Mouse (Mus musculus) ZHBTc4 (cell line): ENCODE results near the gene Xkr8.
"Not testable (repeated sequence)": the region's sequence is repeated elsewhere in the genome, so short reads cannot be mapped to it uniquely, and the experiment has no call there.

ENCODE experiments used
- DNase-seq: peaks from one replicate; pipeline ENCODE4 v3.0.0-alpha.2; 2011; ENCODE audit warnings: low read depth, low spot score

Gene Xkr8

DNA sequence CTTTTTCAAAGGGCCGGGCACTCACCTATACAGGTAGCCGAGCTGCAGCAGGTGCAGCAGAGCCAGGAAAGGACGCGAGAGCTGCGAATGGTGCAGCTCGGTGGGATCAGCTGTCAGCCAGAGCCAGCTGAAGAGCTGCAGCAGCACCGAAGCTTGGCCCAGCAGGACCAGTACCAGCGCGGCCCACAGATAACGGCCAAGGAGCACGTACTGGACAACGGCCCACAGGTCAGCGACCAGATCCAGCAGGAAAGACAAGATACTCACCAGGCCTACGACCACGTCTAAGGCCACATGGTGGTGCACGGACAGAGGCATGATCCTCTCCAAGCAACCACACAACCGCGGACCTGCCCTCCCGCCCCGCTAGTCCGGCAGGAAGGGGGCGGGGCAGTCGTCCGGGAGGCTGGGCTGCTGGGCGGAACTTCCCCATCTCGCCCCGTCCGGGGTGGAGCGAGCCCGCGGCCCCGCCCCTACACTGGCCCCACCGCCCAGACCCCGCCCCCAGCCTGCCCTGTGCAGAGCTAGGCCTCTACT lies at the start of gene Xkr8:
Xkr8 (minus strand) TSS at position 399 of the 537 bp plus-strand sequence.
- peak; percentile 96 for DNase-seq

DNA sequence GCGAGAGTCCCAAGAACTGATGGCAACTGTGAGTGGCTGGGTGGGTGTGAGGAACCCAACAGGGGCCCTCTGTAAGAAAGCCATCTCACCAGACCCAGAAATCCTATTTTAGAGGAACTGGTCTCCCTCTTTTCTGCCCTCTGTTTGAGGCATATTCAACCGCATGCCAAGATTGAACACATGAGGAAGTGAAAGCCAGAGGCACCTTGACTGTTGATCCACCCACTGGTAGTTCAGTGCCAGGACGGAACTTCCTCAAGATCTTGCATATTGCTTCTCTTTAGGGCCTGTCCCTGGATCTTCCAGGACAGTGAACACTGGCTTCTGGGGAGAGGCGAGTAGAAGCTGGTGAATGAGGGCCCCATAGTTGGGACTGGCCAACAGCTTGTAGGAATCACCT lies 47.9 kb upstream of the Xkr8 start:
- DNase-seq: no peak

DNA sequence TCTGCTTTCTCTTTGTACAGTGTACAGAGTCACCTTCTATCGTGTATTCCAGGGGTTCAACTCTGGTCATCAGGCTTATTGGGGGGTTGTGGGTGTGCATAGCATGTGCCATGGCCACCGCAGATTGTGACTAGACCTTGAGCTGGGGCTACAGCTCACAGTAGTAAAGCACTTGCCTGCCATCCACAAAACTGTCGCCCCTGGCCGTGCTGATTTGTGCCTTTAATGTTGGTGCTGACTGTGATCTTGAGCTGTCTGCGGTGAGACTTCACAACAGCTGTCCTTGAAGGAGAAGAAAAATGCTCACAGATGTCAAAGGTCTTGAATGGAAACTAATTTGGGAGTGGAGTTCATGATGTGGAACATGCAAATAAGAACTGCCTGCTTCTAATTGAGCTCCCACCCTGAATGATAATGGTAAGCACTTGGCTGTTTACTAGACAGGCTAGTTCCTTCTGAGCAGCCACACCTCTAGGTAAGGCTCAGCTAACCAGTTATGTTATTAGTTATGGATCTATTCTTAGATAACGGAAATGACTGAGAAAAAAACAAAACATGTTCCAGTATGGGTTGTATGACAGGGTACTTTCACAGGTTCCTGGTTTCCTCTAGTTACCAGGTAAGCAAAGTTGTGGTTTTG lies 46.3 kb upstream of the Xkr8 start:
- DNase-seq: peak; percentile 45

DNA sequence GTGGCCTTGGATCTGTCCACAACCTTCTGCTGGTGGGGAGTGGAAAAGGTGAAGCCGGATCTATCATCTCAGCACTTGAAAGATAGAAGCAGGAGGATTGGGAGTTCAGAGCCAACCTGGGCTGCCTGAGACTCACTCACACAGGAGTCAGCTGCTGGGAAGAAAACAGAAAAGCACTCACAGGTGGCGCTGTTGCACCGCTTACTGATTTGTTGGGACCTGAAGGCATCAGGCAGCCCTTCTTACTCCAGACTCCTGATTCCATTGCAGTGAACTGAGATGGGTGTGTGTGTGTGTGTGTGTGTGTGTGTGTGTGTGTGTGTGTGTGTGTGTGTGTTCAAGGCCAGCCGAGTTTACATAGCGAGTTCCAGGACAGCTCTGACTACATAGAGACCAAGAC lies 44.4 kb upstream of the Xkr8 start:
- peak; percentile 87 for DNase-seq

DNA sequence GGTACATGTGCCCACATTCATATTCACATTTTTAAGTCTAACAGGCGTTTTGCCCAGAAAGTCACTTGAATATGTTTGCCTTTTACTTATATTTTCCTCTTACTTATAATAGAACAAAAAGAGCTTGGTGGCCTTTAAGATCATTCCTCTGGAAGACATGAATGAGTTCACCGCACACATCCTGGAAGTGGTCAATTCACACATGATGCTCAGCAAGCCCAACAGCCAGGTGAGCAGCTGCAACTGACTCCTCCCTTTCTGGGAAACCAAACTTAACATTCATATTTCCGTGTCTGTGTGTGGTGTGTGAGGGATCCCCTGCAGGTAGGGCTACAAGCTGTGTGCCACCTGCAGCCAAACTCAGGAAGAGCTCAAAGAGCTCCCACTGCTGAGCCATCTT lies 42.6 kb upstream of the Xkr8 start:
- DNase-seq: no peak

DNA sequence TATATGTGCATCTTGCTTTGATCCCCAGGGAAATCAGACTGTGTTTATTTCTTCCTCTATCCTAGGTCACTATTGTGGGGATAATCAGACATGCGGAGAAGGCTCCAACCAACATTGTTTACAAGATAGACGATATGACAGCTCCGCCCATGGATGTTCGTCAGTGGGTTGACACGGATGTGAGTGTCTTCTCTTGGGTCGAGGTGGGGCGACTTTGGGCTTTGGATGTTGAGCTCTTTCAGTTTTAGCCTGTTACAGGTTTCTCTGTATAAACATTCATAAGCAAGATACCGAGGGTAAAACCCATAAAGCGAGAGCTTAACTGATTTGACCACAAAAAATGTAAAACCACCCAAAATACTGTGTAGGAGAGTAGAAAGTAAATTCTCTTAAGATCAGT lies 39.4 kb upstream of the Xkr8 start:
- no peak for DNase-seq

DNA sequence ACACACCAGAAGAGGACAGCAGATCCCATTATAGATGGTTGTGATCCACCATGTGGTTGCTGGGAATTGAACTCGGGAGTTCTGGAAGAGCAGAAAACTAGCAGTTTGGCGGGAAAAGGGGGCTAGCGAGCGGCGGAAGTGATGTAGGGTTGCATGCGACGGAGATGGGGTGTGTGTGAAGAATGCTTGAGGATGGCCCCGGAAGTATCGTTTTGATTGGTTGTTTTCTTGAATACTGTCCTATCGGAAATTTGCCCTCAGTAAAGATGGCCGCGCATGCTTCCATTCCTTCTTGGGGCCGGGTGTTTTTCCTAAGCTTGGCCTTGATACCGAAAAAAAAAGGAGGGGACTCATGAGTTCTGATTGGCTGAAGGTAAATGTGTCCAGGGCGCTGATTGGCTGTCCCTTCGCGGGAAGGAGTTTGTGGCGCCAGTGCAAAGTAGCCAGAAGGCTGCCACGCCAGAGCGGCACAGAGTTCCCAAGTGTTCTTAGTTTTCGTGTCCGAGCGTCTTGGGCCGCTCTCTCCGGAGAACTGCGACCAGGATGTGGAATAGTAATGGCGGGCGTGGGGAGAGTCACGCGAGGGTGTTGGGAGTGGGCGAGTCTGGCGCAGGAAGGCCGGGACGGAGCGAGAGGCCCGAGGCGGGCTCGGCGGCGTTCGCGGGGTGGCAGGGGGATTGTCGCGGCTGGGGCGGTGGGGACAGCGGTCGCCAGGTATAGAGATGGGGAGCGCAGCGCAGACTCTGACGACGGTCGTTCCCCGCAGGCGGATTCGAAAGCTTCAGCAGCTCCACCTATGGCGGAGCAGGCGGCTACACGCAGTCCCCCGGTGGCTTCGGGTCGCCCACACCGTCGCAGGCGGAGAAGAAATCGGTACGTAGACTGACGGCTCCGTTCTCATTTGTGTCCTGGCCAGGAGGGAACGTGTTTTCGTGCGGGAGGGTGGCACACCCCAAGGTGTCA lies 35.8 kb upstream of the Xkr8 start, which contains the start of gene Rpa2:
Rpa2 (plus strand) TSS at position 419 of the 963 bp plus-strand sequence.
- peak; percentile 100 for DNase-seq

DNA sequence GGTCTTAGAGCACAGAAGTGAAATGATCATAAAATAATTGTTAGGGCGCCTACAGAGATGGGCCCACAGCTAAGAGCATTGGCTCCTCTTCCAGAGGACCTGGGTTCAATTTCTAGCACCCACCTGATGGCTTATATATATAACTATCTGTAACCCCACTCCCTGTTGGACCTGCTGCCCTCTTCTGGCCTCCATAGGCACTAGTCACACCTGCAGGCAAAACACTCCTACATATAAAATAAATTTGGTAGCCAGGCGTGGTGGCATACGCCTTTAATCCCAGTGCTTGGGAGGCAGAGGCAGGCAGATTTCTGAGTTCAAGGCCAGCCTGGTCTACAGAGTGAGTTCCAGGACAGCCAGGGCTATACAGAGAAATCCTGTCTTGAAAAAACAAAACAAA lies 30.8 kb upstream of the Xkr8 start:
- DNase-seq: not testable (repeated sequence)

DNA sequence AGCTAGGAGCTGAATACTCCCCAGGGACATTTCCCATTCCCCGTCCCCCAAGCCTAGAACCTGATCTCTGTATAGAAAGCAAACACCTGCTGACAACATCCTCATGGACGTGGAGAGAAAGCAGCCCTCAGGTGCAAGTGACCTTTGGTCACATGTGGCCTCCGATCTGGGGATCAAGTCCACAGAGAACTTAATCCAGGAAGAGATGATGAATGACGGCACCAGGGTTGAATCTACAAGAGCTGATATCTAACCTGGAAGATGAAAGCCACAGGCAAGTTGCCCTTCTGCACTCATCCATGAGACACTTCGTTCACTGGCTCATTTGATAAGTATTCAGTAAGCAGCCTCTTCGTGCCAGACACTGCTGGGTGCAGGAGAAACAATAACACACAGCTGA lies 30.3 kb upstream of the Xkr8 start:
- no peak for DNase-seq

DNA sequence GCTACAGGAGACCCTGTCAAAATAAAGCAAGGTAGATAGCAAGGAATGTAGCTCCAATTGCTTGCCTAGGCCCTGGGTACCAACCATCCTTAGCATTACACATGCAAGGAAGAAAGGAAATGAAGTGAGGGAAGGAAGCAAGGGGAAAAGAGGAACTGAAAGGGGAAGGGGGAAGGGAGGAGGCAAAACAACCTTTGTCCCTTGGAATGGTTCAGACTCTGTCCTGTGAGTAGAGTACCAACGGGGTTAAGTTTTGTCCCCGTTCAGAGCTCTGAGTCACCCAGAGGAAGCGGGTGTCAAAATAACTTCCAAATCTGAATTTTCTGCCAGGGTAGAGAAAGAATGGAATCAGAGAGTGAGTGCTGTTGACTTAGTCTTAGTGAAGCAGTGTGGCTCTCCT lies 27.9 kb upstream of the Xkr8 start:
- DNase-seq: no peak

DNA sequence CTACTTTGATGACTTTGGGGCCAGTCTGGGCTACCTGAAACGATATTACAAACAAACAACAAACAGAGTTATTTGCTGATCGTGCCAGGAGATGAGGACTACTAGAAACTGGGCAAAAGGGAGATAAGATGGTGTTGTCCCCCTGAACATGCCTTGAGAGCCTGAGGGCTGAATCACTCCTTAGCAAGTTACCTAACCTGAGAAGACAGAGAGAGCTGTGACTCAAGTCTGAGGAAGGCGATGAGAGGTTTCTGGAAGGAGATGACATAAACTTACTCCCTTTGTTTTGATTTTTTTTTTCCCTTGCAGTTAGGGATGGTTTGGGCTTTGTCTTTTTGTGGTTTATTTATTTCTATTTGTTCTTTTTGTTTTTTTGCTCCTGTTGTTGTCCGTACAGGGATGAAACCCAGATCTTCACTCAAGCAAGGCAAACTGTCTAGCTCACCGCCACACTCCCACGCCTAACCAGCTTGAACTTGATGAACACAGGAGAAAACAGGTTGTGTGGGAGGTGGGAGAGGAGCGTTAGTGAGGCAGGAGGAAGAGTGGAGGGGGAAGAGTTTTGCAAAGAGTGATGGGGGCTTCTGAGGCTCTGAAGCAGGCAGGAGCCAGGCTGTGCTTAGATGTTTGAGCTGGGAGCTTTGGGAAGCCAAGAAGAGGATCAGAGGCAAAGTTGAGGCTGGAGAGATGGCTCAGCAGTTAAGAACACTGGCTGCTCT lies 25.4 kb upstream of the Xkr8 start:
- DNase-seq: no peak

DNA sequence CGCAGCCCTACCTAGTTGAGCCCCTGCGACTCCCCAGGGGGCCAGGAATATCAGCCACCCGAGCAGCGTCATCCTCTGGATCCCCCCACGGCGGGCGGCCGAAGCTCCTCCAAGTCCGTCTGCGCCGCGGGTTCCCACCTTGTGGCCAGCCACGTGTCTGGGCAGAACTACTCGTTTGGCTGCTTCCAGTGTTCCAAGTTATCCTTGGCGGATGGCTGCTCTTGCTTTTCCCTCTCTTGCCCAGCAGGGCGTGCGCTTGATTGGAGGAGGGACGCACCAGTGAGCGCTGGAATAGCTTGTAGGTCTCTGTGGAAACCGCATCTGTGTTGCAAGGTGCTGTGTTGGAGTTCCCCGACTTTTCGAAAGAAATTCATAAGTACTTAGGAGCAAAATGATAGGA lies 24.6 kb upstream of the Xkr8 start, which contains the start of gene Smpdl3b:
Smpdl3b (minus strand) TSS at position 279 of the 400 bp plus-strand sequence.
- peak; percentile 86 for DNase-seq

DNA sequence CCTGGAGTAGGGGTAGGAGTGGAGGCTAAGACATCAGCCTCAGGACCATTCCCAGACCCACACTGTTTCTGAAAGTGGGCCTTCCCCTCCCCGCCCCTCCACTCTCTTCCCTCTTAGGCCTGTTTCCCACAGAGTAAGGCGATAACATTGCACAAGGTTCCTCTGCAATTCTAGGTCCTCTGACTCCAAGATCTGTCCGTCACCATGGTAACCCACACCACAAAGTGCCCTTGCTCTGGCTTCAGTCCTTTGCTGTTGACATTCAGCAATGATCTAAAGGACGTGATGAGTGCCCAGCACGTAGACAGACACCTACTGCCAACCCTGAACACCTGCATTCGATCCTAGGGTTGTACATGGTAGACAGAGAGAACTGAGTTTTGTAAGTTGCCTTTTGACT lies 20.6 kb upstream of the Xkr8 start:
- DNase-seq: no peak

DNA sequence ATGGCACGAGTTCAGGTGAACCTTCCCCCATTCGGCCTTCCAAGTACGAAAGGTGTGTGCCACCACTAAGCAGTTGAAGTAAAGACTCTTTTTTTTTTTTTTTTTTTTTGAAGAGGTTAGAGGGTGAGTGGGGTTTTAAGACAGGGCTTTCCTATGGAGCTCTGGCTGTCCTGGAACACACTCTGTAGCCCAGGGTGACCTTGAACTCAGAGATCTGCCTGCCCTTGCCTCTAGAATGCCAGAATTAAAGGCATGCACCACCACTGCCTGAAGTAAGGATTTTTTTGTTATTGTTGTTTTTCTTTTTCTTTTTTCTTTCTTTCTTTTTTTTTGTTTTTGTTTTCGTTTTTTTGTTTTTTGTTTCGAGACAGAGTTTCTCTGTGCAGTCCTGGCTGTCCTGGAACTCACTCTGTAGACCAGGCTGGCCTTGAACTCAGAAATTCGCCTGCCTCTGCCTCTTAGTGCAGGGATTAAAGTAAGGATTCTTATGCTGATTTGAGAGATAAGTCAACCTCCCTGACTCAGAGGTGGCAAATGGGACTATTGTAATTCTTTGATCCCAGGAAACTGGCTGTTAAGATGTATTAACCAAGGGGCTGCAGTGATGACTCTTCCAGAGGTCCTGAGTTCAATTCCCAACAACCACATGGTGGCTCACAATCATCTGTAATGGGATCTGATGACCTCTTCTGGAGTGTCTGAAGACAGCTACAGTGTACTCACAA lies 17.1 kb upstream of the Xkr8 start:
- peak; percentile 76 for DNase-seq

DNA sequence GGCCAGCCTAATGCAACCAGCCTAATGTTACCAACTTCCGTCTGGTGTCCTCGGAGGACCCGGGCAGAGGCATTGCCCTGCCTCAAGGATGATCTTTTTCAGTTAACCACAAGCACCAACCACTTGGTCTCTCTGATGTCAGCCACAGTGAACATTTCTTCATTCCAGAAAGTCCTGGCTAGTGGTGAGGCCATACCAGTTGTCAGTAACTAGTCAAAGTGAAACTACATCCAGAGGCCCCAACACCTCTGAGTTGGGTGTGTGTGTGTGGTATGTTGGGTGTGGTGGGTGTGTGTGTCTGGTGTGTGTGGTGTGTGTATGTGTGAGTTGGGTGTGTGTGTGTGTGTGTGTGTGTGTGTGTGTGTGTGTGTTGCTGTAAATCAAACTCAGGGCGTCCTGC lies 16.4 kb upstream of the Xkr8 start:
- no peak for DNase-seq

DNA sequence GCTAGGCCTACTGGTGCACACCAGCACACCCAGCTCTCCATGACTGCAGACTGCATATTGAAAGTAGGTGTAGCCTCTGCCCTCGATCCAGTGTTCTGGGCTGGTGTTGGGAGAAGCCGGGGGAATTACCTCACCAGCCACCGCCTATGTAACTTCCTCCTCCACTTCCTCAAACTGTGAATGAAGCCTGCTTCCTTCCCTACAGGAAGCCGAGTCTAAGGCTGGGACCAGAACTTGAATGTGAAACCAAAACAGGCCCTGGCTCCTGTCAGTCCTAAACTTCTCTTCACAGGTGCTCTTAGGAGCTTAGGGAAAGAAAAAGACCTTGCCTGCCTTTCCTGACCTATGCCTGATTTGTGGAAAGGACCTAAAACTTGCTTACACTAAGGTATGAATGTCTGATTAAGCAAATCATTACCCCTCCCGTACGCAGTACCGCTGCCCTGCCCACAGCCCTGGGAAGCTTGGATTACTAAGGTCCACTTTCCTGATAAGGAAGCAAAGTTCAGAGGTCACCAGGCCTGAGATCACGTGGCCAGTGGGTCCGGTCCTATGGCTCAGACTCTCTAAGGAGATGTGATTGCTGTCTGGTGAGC lies 15.4 kb upstream of the Xkr8 start:
- peak; percentile 67 for DNase-seq

DNA sequence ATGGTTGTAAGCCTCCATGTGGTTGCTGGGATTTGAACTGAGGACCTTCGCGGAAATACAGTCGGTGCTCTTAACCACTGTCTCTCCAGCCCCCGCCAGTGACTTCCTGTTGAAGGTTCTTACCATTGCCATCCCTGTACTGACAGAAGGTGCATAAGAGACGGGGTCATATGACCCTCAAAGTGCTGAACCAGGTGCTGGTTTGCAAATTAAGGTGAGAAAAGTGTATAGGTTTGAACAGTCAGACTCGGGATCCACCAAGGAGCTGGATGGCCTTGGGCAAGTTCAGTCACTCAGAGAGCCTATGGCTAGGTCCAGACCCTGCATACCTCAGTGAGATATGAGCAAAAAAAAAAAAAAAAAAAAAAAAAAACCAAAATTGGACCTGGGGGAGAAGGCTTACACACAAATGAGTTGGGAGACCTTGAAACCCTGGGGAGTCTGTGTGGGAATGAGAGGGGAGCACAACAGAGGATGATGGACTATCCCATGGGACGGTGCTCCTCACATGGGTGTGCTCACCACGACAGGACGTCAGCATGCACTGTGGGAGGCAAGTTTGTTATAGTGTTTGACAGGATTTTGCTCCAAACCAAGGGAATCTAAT lies 14.7 kb upstream of the Xkr8 start:
- no peak for DNase-seq

DNA sequence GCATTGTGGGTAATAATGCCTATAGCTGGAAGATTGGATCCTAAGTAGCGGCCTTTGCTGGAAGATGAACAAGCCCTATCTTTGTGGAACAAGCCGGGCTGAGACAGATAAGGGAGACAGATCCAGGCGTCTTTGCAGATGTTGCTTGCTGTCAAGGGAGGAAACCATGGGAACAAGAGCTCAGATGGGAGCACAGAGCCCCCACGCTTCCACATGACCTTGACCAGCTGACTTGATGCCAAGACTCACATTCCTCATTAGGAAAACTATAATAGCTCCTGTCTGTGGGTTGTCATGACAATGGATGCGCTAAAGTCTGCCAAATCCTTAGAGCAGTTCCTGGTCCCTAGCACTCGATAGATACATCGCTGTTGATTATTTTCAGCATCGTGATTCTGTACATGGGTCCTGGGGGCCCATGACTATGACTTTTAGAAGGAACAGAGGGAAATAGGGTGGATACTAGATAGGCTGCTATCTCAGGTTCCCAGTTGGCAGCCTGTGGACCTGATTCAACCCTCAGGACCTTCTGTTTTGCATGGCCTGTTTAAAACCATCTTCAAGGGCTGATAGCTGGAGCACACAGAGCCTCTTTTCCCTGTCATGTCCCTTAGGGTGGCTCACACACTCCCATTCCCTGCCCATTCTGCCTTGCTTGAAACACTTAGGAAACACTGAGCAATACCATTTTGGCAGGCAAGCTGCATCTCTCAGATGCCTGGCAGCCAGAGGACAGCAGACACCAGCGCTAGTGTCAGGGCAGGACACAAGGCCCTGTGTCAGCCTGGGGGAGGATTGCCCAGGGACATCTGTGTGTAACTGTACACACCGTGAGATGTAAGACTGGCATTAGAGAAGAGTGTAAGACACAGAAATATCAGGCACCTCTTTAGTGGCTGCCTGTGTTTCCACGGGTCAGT lies 11.9 kb upstream of the Xkr8 start:
- DNase-seq: no peak

DNA sequence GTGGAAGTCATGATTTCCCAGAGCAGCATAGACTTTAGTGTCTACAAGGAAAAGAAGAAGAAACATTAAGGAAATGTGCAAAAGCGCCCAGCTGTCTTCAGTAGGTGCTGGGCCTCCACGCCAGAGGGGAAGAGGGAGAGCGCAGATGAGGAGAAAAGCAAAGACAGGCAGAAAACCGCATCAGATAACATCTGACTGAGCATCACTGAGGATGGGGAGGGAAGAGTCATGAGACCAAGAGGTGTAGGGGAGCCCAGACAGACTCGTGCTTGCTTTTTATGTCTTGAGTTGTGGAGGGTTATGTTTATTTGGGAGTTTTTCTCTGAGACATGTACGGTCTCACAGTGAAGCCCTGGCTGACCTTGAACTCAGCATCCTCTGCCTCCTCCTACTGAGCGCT lies 9.1 kb upstream of the Xkr8 start:
- no peak for DNase-seq
